Mouse (Mus musculus): ENCODE results near the gene Gdf15.
A peak's percentile ranks its signal among the peaks of the same experiment; 100 is the strongest.

The Gdf15 gene

DNA sequence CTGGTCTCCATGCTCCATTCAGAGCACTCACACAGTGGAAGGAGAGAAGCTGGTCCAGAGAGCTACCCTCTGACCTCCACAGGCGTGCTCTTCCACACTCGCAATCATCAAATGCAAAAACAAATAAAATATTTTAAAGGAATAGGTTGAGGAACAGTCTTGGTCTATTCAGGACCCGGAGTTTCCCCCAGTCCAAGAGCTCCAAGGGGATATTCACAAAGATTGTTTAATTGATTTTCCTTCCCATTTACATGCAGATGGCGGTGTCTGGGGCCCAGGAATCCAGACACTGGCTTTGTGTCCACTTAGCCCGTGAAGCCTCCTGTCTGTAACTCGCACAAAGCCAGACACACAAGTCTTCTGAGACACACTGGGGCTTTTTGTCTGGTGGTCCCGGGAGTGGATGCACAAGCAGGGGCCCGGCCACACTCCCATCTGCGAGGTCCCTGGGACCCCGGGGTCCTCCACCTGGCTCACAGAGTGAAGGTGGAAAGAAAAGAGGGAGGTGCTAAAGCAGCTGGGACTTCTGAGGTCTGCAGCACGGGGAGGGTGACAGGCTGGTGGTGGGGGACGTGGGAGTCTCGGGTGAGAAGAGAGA, 24.0 kb upstream of the Gdf15 start:
- no peak for DNase-seq (ENCODE audit: low read depth)

- DNase-seq (ENCODE audit: low read depth), result no peak
Measured at GRCm38 (mm10) chr8:70655469-70655868, 23.2 kb upstream of the Gdf15 start.

GRCm38 (mm10) chr8:70654121-70654520, 21.9 kb upstream of the Gdf15 start:
- DNase-seq (ENCODE audit: low read depth), result no peak

- DNase-seq (ENCODE audit: low read depth), result peak; percentile 88
Measured at GRCm38 (mm10) chr8:70653226-70653625, 21.0 kb upstream of the Gdf15 start.

GRCm38 (mm10) chr8:70650351-70650750, 18.1 kb upstream of the Gdf15 start:
- no peak for DNase-seq (ENCODE audit: low read depth)

GRCm38 (mm10) chr8:70649324-70649723, 17.1 kb upstream of the Gdf15 start:
- no peak for DNase-seq (ENCODE audit: low read depth)

DNA sequence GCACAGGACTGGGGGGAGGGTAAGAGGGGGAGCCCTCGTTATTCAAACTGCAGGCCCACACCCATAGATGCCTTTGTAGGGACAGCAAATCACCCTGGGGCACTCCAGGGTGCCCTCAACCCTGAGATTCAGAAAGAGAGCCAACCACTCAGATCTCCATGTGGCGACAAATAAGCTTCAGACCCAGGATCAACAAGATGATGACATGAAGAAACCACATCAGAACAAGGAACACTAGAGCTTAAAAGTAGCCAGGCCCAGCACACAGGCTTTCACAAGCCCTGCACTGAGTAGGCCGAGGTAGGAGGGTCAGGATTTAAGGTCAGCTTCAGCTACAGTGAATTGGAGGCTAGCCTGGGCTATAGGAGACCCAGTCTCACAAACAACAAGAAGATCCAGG, 16.7 kb upstream of the Gdf15 start:
- DNase-seq (ENCODE audit: low read depth), result no peak

DNA sequence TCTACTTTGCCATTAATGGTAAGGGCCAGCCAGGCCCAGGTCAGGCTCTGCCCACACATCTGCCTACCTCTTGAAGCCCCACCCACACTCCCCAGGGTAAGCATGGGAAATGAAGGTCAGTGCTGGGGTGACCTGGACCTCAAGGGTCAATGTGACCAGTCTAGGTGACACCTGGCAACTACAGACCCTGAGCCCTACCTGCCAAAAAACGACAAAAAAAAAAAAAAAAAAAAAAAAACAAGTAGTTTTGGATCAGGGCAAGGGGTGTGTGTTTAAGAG, 15.8 kb upstream of the Gdf15 start:
- no peak for DNase-seq (ENCODE audit: low read depth)

GRCm38 (mm10) chr8:70647343-70648163, 15.3 kb upstream of the Gdf15 start:
- no peak for DNase-seq (ENCODE audit: low read depth)

GRCm38 (mm10) chr8:70646775-70647174, 14.5 kb upstream of the Gdf15 start:
- DNase-seq (ENCODE audit: low read depth), result no peak

- DNase-seq (ENCODE audit: low read depth), result no peak
Measured at GRCm38 (mm10) chr8:70646369-70646768, 14.1 kb upstream of the Gdf15 start.

- DNase-seq (ENCODE audit: low read depth), result no peak
Measured at GRCm38 (mm10) chr8:70645501-70646224, 13.4 kb upstream of the Gdf15 start.

DNA sequence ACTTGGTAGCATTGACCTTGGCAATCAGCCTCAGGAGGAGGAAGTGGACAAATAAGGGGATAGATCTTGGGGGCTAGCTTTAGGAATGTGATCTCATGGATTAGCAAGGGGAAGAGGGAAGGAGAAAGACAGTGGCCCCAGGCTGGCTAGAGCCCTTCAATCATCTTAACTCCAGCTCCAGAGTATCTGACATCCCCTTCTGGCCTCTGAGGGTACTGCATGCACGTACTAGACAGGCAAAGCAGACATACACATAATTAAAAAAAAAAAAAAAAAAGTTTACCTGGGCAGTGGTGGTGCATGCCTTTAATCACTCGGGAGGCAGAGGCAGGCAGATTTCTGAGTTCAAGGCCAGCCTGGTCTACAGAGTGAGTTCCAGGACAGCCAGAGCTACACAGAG, 11.8 kb upstream of the Gdf15 start:
- peak; percentile 69 for DNase-seq (ENCODE audit: low read depth)

GRCm38 (mm10) chr8:70643019-70643418, 10.8 kb upstream of the Gdf15 start:
- DNase-seq (ENCODE audit: low read depth), result no peak

GRCm38 (mm10) chr8:70638752-70639151, 6.5 kb upstream of the Gdf15 start:
- DNase-seq (ENCODE audit: low read depth), result no peak

DNA sequence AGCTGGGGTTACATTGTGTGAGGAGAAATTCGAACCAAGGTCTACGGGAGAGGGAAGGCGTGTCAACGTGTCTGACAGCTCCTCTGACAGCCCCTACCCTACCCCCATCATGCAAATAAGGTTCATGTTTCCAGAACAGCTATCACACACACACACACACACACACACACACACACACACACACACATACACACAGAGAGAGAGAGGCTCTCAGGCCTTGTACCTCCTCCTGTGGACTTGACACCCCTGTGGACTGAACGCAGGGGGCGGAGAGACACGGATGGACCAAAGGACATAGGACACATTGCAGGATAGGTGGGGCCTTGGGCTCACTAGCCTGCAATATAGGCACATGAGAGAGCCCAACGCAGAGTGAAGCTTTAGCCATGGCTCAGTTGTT, 4.6 kb upstream of the Gdf15 start:
- DNase-seq (ENCODE audit: low read depth), result no peak

- DNase-seq (ENCODE audit: low read depth), result no peak
Measured at GRCm38 (mm10) chr8:70635527-70635926, 3.3 kb upstream of the Gdf15 start.

GRCm38 (mm10) chr8:70634066-70634465, 1.8 kb upstream of the Gdf15 start:
- no peak for DNase-seq (ENCODE audit: low read depth)

DNA sequence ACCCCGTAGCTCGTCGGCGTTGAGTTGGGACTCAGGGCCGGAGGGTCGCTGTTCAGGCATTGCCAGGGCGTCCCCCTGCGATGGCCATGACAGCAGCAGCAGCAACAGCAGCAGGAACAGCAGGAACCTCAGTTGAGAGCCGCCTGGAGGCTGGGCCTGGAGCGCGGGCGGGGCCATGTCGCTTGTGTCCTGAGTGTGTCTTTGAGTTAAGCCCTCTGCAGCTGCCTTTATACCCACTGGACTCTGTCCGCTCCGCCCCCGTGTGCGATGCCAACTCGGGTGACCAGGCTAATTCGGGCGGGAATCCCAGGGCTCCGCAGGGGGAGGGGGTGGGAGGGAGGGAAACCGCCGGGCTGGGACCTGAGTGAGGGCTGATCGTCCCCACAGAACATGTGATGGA, 820 bp downstream of the Gdf15 start:
- no peak for DNase-seq (ENCODE audit: low read depth)

DNA sequence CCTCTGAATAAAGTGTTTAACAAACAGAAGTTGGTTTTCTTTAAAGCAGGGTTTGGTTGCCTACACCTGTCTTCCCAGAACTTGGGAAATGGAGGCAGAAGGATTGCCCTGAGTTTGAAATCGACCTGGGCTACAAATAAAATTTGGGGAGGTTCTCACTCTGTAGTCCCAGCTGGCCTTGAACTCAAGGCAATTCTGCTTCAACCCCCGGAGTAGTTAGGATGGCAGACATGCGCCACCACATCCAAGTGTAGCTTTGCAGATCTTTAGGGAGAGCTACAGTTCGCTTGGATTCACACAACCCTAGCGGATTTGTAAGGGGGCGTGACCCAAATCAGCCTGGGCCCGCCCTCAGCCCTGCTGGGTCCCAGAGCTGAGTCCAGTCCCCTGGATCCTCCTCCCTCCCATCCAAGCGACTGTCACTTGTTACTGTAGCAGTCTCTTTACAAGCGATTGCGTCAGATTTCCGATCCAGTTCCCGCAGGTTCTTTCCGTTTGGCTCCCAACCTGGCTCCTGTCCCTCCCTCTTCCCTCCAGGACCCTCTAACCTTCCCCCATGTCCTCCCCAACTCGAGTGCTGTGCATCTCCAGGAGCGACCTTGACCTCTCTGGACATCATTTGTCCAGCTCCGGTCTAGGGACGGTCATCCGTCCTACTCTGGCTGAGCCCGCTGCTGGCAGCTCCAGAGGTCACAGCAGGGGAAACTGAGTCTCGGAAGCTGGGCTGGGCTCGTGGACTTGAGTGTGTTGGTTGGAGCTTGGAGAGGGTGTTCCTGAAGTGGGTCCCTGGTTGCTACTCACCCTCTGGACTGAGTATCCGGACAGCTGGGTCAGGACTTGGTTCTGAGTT, 1.5 kb downstream of the Gdf15 start:
- DNase-seq (ENCODE audit: low read depth), result peak; percentile 42

DNA sequence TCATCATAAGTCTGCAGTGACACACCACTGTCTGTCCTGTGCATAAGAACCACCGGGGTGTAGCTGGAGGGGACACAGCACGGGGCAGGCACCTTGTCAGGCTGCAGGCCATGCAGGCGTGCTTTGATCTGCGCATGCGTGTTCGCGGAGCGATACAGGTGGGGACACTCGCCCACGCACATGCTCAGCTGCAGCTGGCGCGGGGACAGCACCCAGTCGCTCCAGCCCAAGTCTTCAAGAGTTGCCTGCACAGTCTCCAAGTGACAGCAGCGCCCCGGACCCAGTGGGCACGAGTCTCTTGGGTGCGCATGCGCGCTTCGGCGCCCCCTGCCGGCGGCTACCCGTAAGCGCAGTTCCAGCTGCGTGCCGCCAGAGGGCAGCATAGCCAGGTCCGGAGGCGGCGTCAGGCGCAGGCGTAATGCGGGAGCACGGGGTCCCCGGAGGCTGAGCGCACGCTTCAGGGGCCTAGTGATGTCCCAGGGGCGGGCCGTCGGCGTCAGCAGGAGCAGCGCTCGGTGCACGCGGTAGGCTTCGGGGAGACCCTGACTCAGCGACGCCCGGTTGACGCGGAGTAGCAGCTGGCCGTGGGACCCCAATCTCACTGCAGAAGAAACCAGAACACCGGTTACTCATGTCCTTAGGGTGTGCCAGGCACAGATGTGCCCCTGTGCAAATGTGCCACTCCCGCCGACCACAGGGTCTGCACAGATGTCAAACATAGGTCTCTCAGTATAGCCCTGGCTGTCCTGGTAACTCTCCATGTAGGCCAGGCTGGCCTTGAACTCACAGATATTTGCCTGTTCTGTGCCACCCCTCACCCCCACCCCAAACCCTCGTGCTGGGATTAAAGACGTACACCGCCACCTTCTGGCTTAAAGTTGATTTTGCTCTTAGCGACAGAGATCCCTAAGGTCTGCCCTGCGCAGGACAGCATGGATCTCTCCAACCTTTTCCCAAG, 2.4 kb downstream of the Gdf15 start:
- DNase-seq (ENCODE audit: low read depth), result peak; percentile 95
